Mouse (Mus musculus): ENCODE measurements around the gene Sec61a1. TPM values are rescaled to one million over a fixed set of nuclear protein-coding genes. Genes with fewer than 3 reads are reported as not detected.

Sec61a1 gene
- polyA plus RNA-seq, 1 experiment from 2014 or later, result 274 TPM

- Histone ChIP-seq H3K9me3 (ENCODE audit: low read length) (no peaks in the 10 kb centered on the region), H3K4me3 (ENCODE audit: low read length) (no peak overlapping the region), H3K9ac (replicated peaks; ENCODE audit: low read length) (no peak overlapping the region), H3K4me2 (replicated peaks; ENCODE audit: low read depth, low read length) (no peak overlapping the region), H3K4me1 (ENCODE audit: insufficient read depth, low read length) (no peaks in the 10 kb centered on the region), H3K36me3 (ENCODE audit: insufficient read depth, low read length) (no peaks in the 10 kb centered on the region), H3K27me3 (ENCODE audit: insufficient read depth, low read length) (peaks cover 22% of the 10 kb centered on the region), H3K27ac (ENCODE audit: low read length) (no peak overlapping the region)
- 79% methylated on average over 10 of the region's 10 CpGs for WGBS
- ATAC-seq (ENCODE audit: low FRiP score, low TSS enrichment), result no peak
These were observed 29.8 kb upstream of the Sec61a1 start for GRCm38 (mm10) chr6:88548405-88549049.

GRCm38 (mm10) chr6:88545397-88545790 is 26.7 kb upstream of the Sec61a1 start:
- H3K27me3 ChIP-seq (ENCODE audit: insufficient read depth, low read length), result peaks cover 22% of the 10 kb centered on the region

GRCm38 (mm10) chr6:88544644-88545396 is 26.1 kb upstream of the Sec61a1 start:
- Histone ChIP-seq H3K4me2 (replicated peaks; ENCODE audit: low read depth, low read length) (no peak overlapping the region), H3K4me3 (ENCODE audit: low read length) (no peak overlapping the region), H3K27ac (ENCODE audit: low read length) (no peak overlapping the region), H3K4me1 (ENCODE audit: insufficient read depth, low read length) (no peaks in the 10 kb centered on the region), H3K36me3 (ENCODE audit: insufficient read depth, low read length) (no peaks in the 10 kb centered on the region), H3K27me3 (ENCODE audit: insufficient read depth, low read length) (peaks cover 22% of the 10 kb centered on the region), H3K9me3 (ENCODE audit: low read length) (no peaks in the 10 kb centered on the region), H3K9ac (replicated peaks; ENCODE audit: low read length) (no peak overlapping the region)
- WGBS, result 42% methylated on average over 11 of the region's 11 CpGs
- ATAC-seq (ENCODE audit: low FRiP score, low TSS enrichment), result no peak

More at GRCm38 (mm10) chr6:88545397-88545790, 26.7 kb upstream of the Sec61a1 start:
- Histone ChIP-seq H3K9ac (replicated peaks; ENCODE audit: low read length) (no peak overlapping the region), H3K4me2 (replicated peaks; ENCODE audit: low read depth, low read length) (no peak overlapping the region), H3K27ac (ENCODE audit: low read length) (no peak overlapping the region), H3K9me3 (ENCODE audit: low read length) (no peaks in the 10 kb centered on the region), H3K4me1 (ENCODE audit: insufficient read depth, low read length) (no peaks in the 10 kb centered on the region), H3K4me3 (ENCODE audit: low read length) (no peak overlapping the region), H3K36me3 (ENCODE audit: insufficient read depth, low read length) (no peaks in the 10 kb centered on the region)
- 36% methylated on average over 10 of the region's 10 CpGs for WGBS
- no peak for ATAC-seq (ENCODE audit: low FRiP score, low TSS enrichment)

GRCm38 (mm10) chr6:88544241-88544640 is 25.5 kb upstream of the Sec61a1 start:
- H3K27ac ChIP-seq (ENCODE audit: low read length), result no peak overlapping the region
- H3K4me1 ChIP-seq (ENCODE audit: insufficient read depth, low read length), result no peaks in the 10 kb centered on the region
- 81% methylated on average over 3 of the region's 3 CpGs for WGBS
- H3K4me2 ChIP-seq (replicated peaks; ENCODE audit: low read depth, low read length), result no peak overlapping the region
- no peak for ATAC-seq (ENCODE audit: low FRiP score, low TSS enrichment)
- H3K9ac ChIP-seq (replicated peaks; ENCODE audit: low read length), result no peak overlapping the region
- H3K4me3 ChIP-seq (ENCODE audit: low read length), result no peak overlapping the region
- H3K27me3 ChIP-seq (ENCODE audit: insufficient read depth, low read length), result peaks cover 22% of the 10 kb centered on the region
- no peaks in the 10 kb centered on the region for H3K36me3 ChIP-seq (ENCODE audit: insufficient read depth, low read length)
- no peaks in the 10 kb centered on the region for H3K9me3 ChIP-seq (ENCODE audit: low read length)

- ATAC-seq (ENCODE audit: low FRiP score, low TSS enrichment), result no peak
- 43% methylated on average over 2 of the region's 2 CpGs for WGBS
These were observed 21.5 kb upstream of the Sec61a1 start for GRCm38 (mm10) chr6:88540093-88540755.

GRCm38 (mm10) chr6:88530306-88530705 is 11.6 kb upstream of the Sec61a1 start:
- no peaks in the 10 kb centered on the region for H3K36me3 ChIP-seq (ENCODE audit: insufficient read depth, low read length)
- H3K4me1 ChIP-seq (ENCODE audit: insufficient read depth, low read length), result no peaks in the 10 kb centered on the region
- H3K4me3 ChIP-seq (ENCODE audit: low read length), result no peak overlapping the region
- no peaks in the 10 kb centered on the region for H3K27me3 ChIP-seq (ENCODE audit: insufficient read depth, low read length)
- no peak overlapping the region for H3K4me2 ChIP-seq (replicated peaks; ENCODE audit: low read depth, low read length)
- ATAC-seq (ENCODE audit: low FRiP score, low TSS enrichment), result no peak
- no peak overlapping the region for H3K27ac ChIP-seq (ENCODE audit: low read length)
- no peaks in the 10 kb centered on the region for H3K9me3 ChIP-seq (ENCODE audit: low read length)
- no peak overlapping the region for H3K9ac ChIP-seq (replicated peaks; ENCODE audit: low read length)

More at GRCm38 (mm10) chr6:88540093-88540755, 21.5 kb upstream of the Sec61a1 start:
- Histone ChIP-seq H3K4me3 (ENCODE audit: low read length) (no peak overlapping the region), H3K36me3 (ENCODE audit: insufficient read depth, low read length) (no peaks in the 10 kb centered on the region), H3K9me3 (ENCODE audit: low read length) (no peaks in the 10 kb centered on the region), H3K4me2 (replicated peaks; ENCODE audit: low read depth, low read length) (no peak overlapping the region), H3K27ac (ENCODE audit: low read length) (no peak overlapping the region), H3K4me1 (ENCODE audit: insufficient read depth, low read length) (no peaks in the 10 kb centered on the region), H3K9ac (replicated peaks; ENCODE audit: low read length) (no peak overlapping the region), H3K27me3 (ENCODE audit: insufficient read depth, low read length) (peaks cover 7% of the 10 kb centered on the region; the same call in 1 of the 2 replicates)

- 89% methylated on average over 4 of the region's 4 CpGs for WGBS
- Histone ChIP-seq H3K27ac (ENCODE audit: low read length) (no peak overlapping the region), H3K9ac (replicated peaks; ENCODE audit: low read length) (no peak overlapping the region), H3K4me2 (replicated peaks; ENCODE audit: low read depth, low read length) (no peak overlapping the region), H3K4me1 (ENCODE audit: insufficient read depth, low read length) (peaks cover 6% of the 10 kb centered on the region), H3K36me3 (ENCODE audit: insufficient read depth, low read length) (no peaks in the 10 kb centered on the region), H3K9me3 (ENCODE audit: low read length) (no peaks in the 10 kb centered on the region), H3K4me3 (ENCODE audit: low read length) (no peak overlapping the region), H3K27me3 (ENCODE audit: insufficient read depth, low read length) (no peaks in the 10 kb centered on the region)
- ATAC-seq (ENCODE audit: low FRiP score, low TSS enrichment), result no peak
These were observed 5.4 kb upstream of the Sec61a1 start for GRCm38 (mm10) chr6:88524056-88524455.

- Histone ChIP-seq H3K4me2 (replicated peaks; ENCODE audit: low read depth, low read length) (no peak overlapping the region), H3K27me3 (ENCODE audit: insufficient read depth, low read length) (no peaks in the 10 kb centered on the region), H3K4me3 (ENCODE audit: low read length) (no peak overlapping the region), H3K27ac (ENCODE audit: low read length) (no peak overlapping the region), H3K9me3 (ENCODE audit: low read length) (no peaks in the 10 kb centered on the region), H3K4me1 (ENCODE audit: insufficient read depth, low read length) (peaks cover 6% of the 10 kb centered on the region), H3K36me3 (ENCODE audit: insufficient read depth, low read length) (no peaks in the 10 kb centered on the region), H3K9ac (replicated peaks; ENCODE audit: low read length) (no peak overlapping the region)
- 74% methylated on average over 3 of the region's 3 CpGs for WGBS
- ATAC-seq (ENCODE audit: low FRiP score, low TSS enrichment), result no peak
These were observed 4.7 kb upstream of the Sec61a1 start for GRCm38 (mm10) chr6:88523451-88523850.

- 70% methylated on average over 3 of the region's 3 CpGs for WGBS
- H3K4me2 ChIP-seq (replicated peaks; ENCODE audit: low read depth, low read length), result no peak overlapping the region
- no peak overlapping the region for H3K9ac ChIP-seq (replicated peaks; ENCODE audit: low read length)
- H3K27ac ChIP-seq (ENCODE audit: low read length), result no peak overlapping the region
- no peak for ATAC-seq (ENCODE audit: low FRiP score, low TSS enrichment)
- H3K36me3 ChIP-seq (ENCODE audit: insufficient read depth, low read length), result no peaks in the 10 kb centered on the region
- no peak overlapping the region for H3K4me3 ChIP-seq (ENCODE audit: low read length)
- H3K9me3 ChIP-seq (ENCODE audit: low read length), result no peaks in the 10 kb centered on the region
- H3K27me3 ChIP-seq (ENCODE audit: insufficient read depth, low read length), result no peaks in the 10 kb centered on the region
- peaks cover 6% of the 10 kb centered on the region for H3K4me1 ChIP-seq (ENCODE audit: insufficient read depth, low read length)
These were observed 4.3 kb upstream of the Sec61a1 start for GRCm38 (mm10) chr6:88523043-88523442.

- Histone ChIP-seq H3K4me2 (replicated peaks; ENCODE audit: low read depth, low read length) (no peak overlapping the region), H3K9me3 (ENCODE audit: low read length) (no peaks in the 10 kb centered on the region), H3K9ac (replicated peaks; ENCODE audit: low read length) (no peak overlapping the region), H3K4me1 (ENCODE audit: insufficient read depth, low read length) (peaks cover 9% of the 10 kb centered on the region), H3K27me3 (ENCODE audit: insufficient read depth, low read length) (no peaks in the 10 kb centered on the region), H3K4me3 (ENCODE audit: low read length) (no peak overlapping the region), H3K36me3 (ENCODE audit: insufficient read depth, low read length) (no peaks in the 10 kb centered on the region), H3K27ac (ENCODE audit: low read length) (no peak overlapping the region)
- ATAC-seq (ENCODE audit: low FRiP score, low TSS enrichment), result no peak
- 58% methylated on average over 3 of the region's 3 CpGs for WGBS
These were observed 3.9 kb upstream of the Sec61a1 start for GRCm38 (mm10) chr6:88522606-88523005.

All from kidney, embryonic 16.5 days (tissue).